Mouse (Mus musculus): Measurements from ENCODE around the gene Tnni1.

GRCm38 (mm10) chr1:135766592-135767306, 12.5 kb upstream of the Tnni1 start:
- no peak for TF ChIP-seq CTCF (IDR thresholded peaks at IDR 0.05; ENCODE audit: low read depth, low read length)
- TF ChIP-seq POLR2A (IDR thresholded peaks at IDR 0.05; ENCODE audit: extremely low read depth, insufficient read depth, low read length) = no peak
